Mouse (Mus musculus): ENCODE measurements around the gene Scgb1b18. TPM values are rescaled to one million over a fixed set of nuclear protein-coding genes. Genes with fewer than 3 reads are reported as not detected.
"Not testable (repeated sequence)": the region's sequence is repeated elsewhere in the genome, so short reads cannot be mapped to it uniquely, and the experiment has no call there.

Gene Scgb1b18
- total RNA-seq (2021) = not detected
- long read RNA-seq, experiment 1 = 0 reads
- long read RNA-seq, experiment 2 = 0 reads

GRCm38 (mm10) chr7:33185268-33185667 is at the start of gene Scgb1b18:
Gene Scgb1b18 (plus strand): TSS chr7:33185568.
- DNase-seq; intact Hi-C loops (cut with DNase I): not testable (repeated sequence)

- intact Hi-C loops (cut with DNase I); DNase-seq: not testable (repeated sequence)
Measured at GRCm38 (mm10) chr7:33173764-33174163, 11.6 kb upstream of the Scgb1b18 start, which contains the start of gene Scgb2b18. Gene Scgb2b18 (minus strand): TSS chr7:33173864.

Other genes starting within 250 kb of the Scgb1b18 start
- gene Scgb2b17, start 129.0 kb upstream of the Scgb1b18 start, total RNA-seq (2021) = not detected
- gene Scgb1b17, start 122.1 kb upstream of the Scgb1b18 start, total RNA-seq (2021) = not detected
- gene Scgb2b18, start 11.7 kb upstream of the Scgb1b18 start, total RNA-seq (2021) = not detected
- gene Scgb2b19, start 94.8 kb downstream of the Scgb1b18 start, total RNA-seq (2021) = not detected
- not detected for gene Scgb1b19, start 101.7 kb downstream of the Scgb1b18 start, total RNA-seq (2021)
- not detected for gene Scgb2b20, start 180.8 kb downstream of the Scgb1b18 start, total RNA-seq (2021)
- gene Scgb1b20, start 187.7 kb downstream of the Scgb1b18 start, total RNA-seq (2021) = not detected

Measured in gastrocnemius, postnatal 36 days (tissue).